Mouse (Mus musculus) liver, embryonic 11.5 days (tissue): ENCODE measurements around the gene Gm37240. TPM values are rescaled to one million over a fixed set of nuclear protein-coding genes. Genes with fewer than 3 reads are reported as not detected.

Experiments
- ATAC-seq: fragments of 200-750 bp; cut with Nextera tagmentation; replicated peaks from 2 replicates; pipeline ENCODE4 v1.8.0; 2017; ENCODE audit warnings: moderate number of reproducible peaks, mild to moderate bottlenecking, moderate TSS enrichment, moderate library complexity; ENCODE audit not compliant: low FRiP score
- DNase-seq: peaks from one replicate; pipeline ENCODE4 v3.0.0-alpha.2; 2017; ENCODE audit warnings: low spot score
- H3K27ac ChIP-seq: fragments of 300-500 bp; sonication (generic); 2 replicates; pipeline ENCODE4 v1.5.1; 2014; ENCODE audit warnings: mild to moderate bottlenecking, low read depth, low read length, control low read depth
- H3K27me3 ChIP-seq: fragments of 300-500 bp; sonication (generic); replicated peaks from 2 replicates; pipeline ENCODE4 v1.6.1; 2014; ENCODE audit warnings: low read length, mixed read lengths; ENCODE audit not compliant: control insufficient read depth, insufficient read depth
- H3K36me3 ChIP-seq: fragments of 300-500 bp; sonication (generic); 2 replicates; pipeline ENCODE4 v1.6.1; 2014; ENCODE audit warnings: mild to moderate bottlenecking, low read length, moderate library complexity, mixed read lengths; ENCODE audit not compliant: control insufficient read depth, insufficient read depth
- H3K4me1 ChIP-seq: fragments of 300-500 bp; sonication (generic); replicated peaks from 2 replicates; pipeline ENCODE4 v1.6.1; 2014; ENCODE audit warnings: low read length, mixed read lengths; ENCODE audit not compliant: control insufficient read depth, insufficient read depth
- H3K4me2 ChIP-seq: fragments of 300-500 bp; sonication (generic); 2 replicates; pipeline ENCODE4 v1.6.1; 2014; ENCODE audit warnings: mild to moderate bottlenecking, control low read depth, moderate library complexity
- H3K4me3 ChIP-seq: fragments of 300-500 bp; sonication (generic); 2 replicates; pipeline ENCODE4 v1.5.1; 2014; ENCODE audit warnings: low read depth, low read length, control low read depth
- H3K9ac ChIP-seq: fragments of 300-500 bp; sonication (generic); 2 replicates; pipeline ENCODE4 v1.6.1; 2014; ENCODE audit warnings: low read depth, low read length, control low read depth
- H3K9me3 ChIP-seq: fragments of 300-500 bp; sonication (generic); 2 replicates; pipeline ENCODE4 v1.6.1; 2016; ENCODE audit warnings: low read length, inconsistent platforms, mixed read lengths; ENCODE audit not compliant: control insufficient read depth
- WGBS: fragments of 180-500 bp; shearing (Covaris S2); extraction: QIAGEN DNeasy Blood & Tissue Kit; methylation state at CpG from one replicate; pipeline ENCODE4 v1.1.7; 2014; 5-methylcytosine and 5-hydroxymethylcytosine counted together
- polyA plus RNA-seq: library from polyadenylated mRNA; unstranded; fragments of >200 nt; fragmentation: Nextera tagmentation; extraction: Ambion mirVana; gene quantifications from 2 replicates; pipeline ENCODE4 v1.2.1, GENCODE M21; 2014

Gm37240 gene
- polyA plus RNA-seq, 1 experiment from 2014 or later = 1.6 TPM

- DNase-seq (no peak), ATAC-seq (no peak)
- no peaks in the 10 kb centered on the region for H3K4me1 ChIP-seq
- H3K36me3 ChIP-seq = no peaks in the 10 kb centered on the region
- H3K27me3 ChIP-seq = no peaks in the 10 kb centered on the region
- WGBS = 43% methylated on average over 2 of the region's 2 CpGs
- H3K9ac ChIP-seq = no peak overlapping the region
- no peak overlapping the region for H3K27ac ChIP-seq
- H3K4me3 ChIP-seq = no peak overlapping the region
- H3K9me3 ChIP-seq = no peaks in the 10 kb centered on the region
- no peak overlapping the region for H3K4me2 ChIP-seq
Observed at GRCm38 (mm10) chr3:85109221-85109620, 778.1 kb downstream of the Gm37240 start.

DNA sequence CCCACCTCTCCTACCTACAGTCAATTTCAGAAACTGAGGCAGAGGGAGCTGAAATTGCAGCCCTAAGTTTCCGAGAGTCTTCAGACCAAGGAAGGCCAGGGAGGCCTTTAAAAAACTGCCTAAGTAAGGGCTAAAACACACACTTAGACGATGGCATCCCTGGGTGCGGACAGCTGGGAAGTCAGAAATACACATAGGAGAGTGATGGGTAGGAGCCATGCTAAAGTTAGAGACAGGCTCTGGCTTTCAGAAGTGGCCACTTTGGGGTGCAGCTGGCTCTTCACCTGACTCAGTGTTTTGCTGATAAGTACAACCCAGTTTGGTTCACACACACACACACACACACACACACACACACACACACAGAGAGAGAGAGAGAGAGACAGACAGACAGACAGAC lies 778.9 kb downstream of the Gm37240 start:
- Histone ChIP-seq H3K36me3 (no peaks in the 10 kb centered on the region), H3K27ac (no peak overlapping the region), H3K4me1 (no peaks in the 10 kb centered on the region), H3K9ac (no peak overlapping the region), H3K9me3 (no peaks in the 10 kb centered on the region), H3K27me3 (no peaks in the 10 kb centered on the region), H3K4me2 (no peak overlapping the region), H3K4me3 (no peak overlapping the region)
- 68% methylated on average over 3 of the region's 3 CpGs for WGBS
- DNase-seq (no peak), ATAC-seq (no peak)

GRCm38 (mm10) chr3:85106956-85107355 lies 780.4 kb downstream of the Gm37240 start:
- no peaks in the 10 kb centered on the region for H3K4me1 ChIP-seq
- no peak overlapping the region for H3K4me2 ChIP-seq
- DNase-seq (no peak), ATAC-seq (no peak)
- 53% methylated on average over 11 of the region's 11 CpGs for WGBS
- no peaks in the 10 kb centered on the region for H3K36me3 ChIP-seq
- H3K4me3 ChIP-seq = no peak overlapping the region
- H3K27ac ChIP-seq = no peak overlapping the region
- H3K9ac ChIP-seq = no peak overlapping the region
- no peaks in the 10 kb centered on the region for H3K27me3 ChIP-seq
- no peaks in the 10 kb centered on the region for H3K9me3 ChIP-seq

GRCm38 (mm10) chr3:85104301-85104700 lies 783.0 kb downstream of the Gm37240 start:
- Histone ChIP-seq H3K4me3 (no peak overlapping the region), H3K4me2 (no peak overlapping the region), H3K27ac (no peak overlapping the region), H3K9me3 (no peaks in the 10 kb centered on the region), H3K36me3 (no peaks in the 10 kb centered on the region), H3K27me3 (no peaks in the 10 kb centered on the region), H3K9ac (no peak overlapping the region), H3K4me1 (no peaks in the 10 kb centered on the region)
- WGBS = 38% methylated on average over 5 of the region's 5 CpGs
- ATAC-seq (no peak), DNase-seq (no peak)

DNA sequence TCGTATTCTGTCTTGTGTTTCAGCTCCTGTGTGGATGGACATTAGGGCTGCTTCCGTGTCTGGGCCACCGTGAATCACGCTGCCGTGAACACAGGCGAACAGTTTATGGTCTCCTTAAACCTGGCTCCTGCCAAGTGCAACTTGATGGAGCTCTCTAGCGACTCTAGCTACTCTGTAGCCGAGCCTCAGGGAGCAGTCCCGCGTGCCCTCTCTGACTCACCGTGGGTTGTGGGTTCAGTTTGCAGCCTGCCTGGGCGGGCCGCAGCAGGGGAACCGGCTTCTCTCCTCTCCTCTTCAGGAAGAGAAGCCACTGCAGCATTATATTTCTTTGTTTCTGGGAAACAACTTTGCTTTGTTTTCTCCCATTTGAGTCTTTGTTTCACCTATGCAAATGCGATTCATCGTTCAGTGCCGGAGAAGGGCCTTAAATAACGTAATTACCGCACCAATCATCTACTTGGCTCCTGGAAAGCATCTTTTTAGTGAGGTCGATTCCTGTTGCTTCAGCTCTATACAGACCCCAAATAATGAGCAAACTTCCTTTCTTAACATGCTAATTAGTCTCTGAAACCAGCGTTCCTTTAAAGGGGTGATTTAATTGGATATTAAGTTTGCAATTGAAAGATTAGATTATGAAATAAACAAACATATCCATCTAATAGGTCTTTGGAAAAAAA lies 806.3 kb downstream of the Gm37240 start:
- no peak overlapping the region for H3K27ac ChIP-seq
- no peaks in the 10 kb centered on the region for H3K4me1 ChIP-seq
- no peaks in the 10 kb centered on the region for H3K27me3 ChIP-seq
- WGBS = 74% methylated on average over 21 of the region's 21 CpGs
- no peak for ATAC-seq
- H3K4me2 ChIP-seq = no peak overlapping the region
- no peaks in the 10 kb centered on the region for H3K9me3 ChIP-seq
- H3K4me3 ChIP-seq = no peak overlapping the region
- no peaks in the 10 kb centered on the region for H3K36me3 ChIP-seq
- no peak overlapping the region for H3K9ac ChIP-seq
- no peak for DNase-seq

DNA sequence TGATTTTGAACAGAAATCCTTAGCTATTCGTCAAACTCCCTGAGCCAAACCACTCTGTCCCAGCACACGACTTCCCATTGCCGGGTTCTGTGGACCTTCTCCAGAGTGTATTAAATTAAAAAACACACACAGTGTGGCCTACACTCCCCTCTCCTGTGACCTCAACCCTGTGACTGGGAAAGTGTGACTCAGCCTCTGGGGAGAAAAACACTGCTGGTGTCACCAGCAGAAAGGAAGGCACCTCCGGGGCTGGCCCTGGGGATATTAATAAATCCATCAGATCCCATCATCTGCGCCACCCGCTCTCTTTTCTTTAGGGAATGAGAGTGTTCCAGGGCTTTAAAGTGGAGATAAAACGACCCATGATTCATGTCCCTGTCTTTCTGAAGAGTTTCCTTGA lies 823.2 kb downstream of the Gm37240 start:
- Histone ChIP-seq H3K27ac (no peak overlapping the region), H3K9me3 (no peaks in the 10 kb centered on the region), H3K36me3 (no peaks in the 10 kb centered on the region), H3K4me1 (no peaks in the 10 kb centered on the region), H3K4me2 (no peak overlapping the region), H3K4me3 (no peak overlapping the region), H3K27me3 (no peaks in the 10 kb centered on the region), H3K9ac (no peak overlapping the region)
- WGBS = 71% methylated on average over 7 of the region's 7 CpGs
- ATAC-seq = no peak
- DNase-seq = no peak

DNA sequence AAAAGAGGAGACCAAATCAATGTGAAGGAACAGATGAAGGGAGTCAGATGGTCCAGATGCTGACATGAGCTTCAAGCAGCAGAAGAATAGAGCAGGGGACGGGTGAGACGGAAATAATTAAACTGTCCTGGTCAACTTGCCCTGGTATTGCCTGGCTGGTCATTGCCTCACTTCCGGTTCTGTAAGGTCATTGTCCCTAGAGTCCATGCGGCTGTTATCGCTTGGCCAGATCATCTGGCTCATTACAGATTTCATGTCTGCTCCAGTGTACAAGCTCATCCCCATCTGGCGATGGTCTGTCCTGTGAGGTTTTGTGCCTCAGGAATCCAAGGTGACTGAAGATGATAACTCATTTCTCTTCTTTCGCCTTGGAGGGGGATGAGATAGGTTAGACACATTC lies 827.2 kb downstream of the Gm37240 start:
- no peak for ATAC-seq
- WGBS = 86% methylated on average over 7 of the region's 7 CpGs

DNA sequence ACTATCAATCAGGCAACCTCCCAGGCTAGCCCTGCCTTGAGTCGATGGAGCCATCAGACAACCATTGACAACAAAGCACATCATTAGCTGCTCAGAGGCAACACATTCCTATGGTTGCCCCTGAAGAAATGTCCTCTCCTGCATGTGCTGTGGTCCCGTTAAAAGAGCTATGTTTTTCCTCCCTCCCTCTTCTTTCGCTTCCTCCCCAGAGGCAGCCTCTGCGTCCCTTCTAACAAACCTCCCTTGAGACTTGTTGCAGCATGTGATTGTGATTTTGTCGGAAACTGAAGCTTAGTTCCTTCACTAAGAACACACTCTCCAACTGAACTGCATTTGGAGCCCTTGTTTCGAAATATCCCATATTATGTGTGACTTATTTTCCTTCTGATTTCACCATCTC lies 830.1 kb downstream of the Gm37240 start:
- 65% methylated on average over 6 of the region's 6 CpGs for WGBS
- no peaks in the 10 kb centered on the region for H3K27me3 ChIP-seq
- H3K36me3 ChIP-seq = no peaks in the 10 kb centered on the region
- ATAC-seq (no peak), DNase-seq (no peak)
- H3K9ac ChIP-seq = no peak overlapping the region
- no peak overlapping the region for H3K27ac ChIP-seq
- H3K4me3 ChIP-seq = no peak overlapping the region
- H3K4me1 ChIP-seq = no peaks in the 10 kb centered on the region
- H3K9me3 ChIP-seq = no peaks in the 10 kb centered on the region
- H3K4me2 ChIP-seq = no peak overlapping the region

More for the DNA sequence above, 827.2 kb downstream of the Gm37240 start:
- Histone ChIP-seq H3K27me3 (no peaks in the 10 kb centered on the region), H3K27ac (no peak overlapping the region), H3K9me3 (no peaks in the 10 kb centered on the region), H3K9ac (no peak overlapping the region), H3K4me1 (no peaks in the 10 kb centered on the region), H3K4me2 (no peak overlapping the region), H3K36me3 (no peaks in the 10 kb centered on the region), H3K4me3 (no peak overlapping the region)
- no peak for DNase-seq

DNA sequence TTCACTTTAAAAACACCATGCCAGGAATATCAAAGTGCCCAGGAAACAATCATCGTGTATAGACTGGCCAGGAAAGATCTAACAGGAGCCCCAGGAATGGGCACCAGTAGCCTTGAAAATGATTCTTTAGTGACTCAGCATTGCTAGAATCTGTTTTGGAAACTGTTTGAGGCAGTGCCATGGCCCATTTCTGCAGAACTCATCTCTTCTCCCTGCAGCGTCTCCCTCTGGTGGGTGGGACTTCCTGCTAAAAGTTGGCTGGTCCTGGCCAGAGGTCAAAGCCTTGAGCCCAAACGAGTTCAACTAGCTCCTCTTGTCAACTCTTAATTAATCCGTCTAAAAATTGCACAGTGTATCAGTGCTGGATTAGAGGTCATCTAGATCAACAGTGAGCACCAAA lies 833.8 kb downstream of the Gm37240 start:
- Histone ChIP-seq H3K4me3 (no peak overlapping the region), H3K36me3 (no peaks in the 10 kb centered on the region), H3K4me1 (no peaks in the 10 kb centered on the region), H3K9me3 (no peaks in the 10 kb centered on the region), H3K9ac (no peak overlapping the region), H3K27me3 (no peaks in the 10 kb centered on the region), H3K27ac (no peak overlapping the region), H3K4me2 (no peak overlapping the region)
- ATAC-seq (no peak), DNase-seq (no peak)
- 67% methylated on average over 4 of the region's 4 CpGs for WGBS
